Mouse (Mus musculus): Measurements from ENCODE around the gene Tex19.1.

GRCm38 (mm10) chr11:121145865-121146264, at the start of gene Tex19.1:
- TF ChIP-seq POLR2A (IDR thresholded peaks at IDR 0.05; ENCODE audit: borderline replicate concordance, extremely low read depth, low read depth, low read length) (no peak), CTCF (IDR thresholded peaks at IDR 0.05; ENCODE audit: insufficient read depth, low read length) (no peak)
